Mouse (Mus musculus) regulatory T cell (primary cell): Measurements from ENCODE around the gene Paxip1.

ENCODE experiments used
- in situ Hi-C: fragments of 300-600 bp; cut with MboI, MseI; formaldehyde crosslinking; loops from one replicate; pipeline ENCODE4 v1.15.1; 2025; ENCODE audit warnings: high pct_unique_total_duplicates

Paxip1 gene

DNA sequence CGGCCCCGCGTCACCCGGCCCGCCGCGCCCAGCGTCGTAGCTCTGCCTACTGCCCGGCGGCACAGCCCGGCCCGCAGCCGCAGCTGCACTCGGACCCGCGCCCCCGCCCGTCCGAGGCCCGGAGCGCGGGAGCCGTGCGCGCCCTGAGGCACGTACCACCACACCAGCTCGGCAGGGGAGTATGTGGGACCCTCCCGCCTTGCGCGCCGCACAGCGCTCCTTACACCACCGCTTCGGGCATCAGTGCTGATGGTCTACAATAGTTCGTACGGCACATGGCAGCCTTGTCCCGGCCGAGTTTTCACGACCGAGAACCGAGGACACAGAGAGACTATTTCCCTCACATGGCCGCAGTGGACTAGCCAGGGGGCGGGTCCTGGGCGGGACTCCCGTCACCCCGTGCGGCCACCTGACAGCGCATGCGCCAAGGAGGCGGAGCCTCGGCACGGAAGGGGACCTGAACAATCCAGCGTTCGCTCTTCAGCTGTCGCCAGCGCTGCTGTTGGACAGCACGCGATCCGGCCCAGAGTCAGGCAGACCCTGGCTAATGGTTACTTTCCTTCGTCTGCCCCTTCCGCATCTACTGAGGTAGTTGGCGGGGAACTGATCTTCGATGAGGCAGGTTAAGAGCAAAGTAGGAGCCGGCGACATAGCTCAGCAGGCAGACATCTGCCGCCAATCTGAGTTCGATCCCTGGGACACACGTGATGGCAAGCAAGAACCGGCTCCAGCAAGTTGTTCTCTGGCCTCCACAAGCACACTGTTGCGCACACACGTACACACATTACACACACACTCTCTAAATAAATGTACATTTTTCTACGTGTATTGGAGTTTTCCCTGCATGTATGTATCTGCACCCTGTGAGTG lies at the start of gene Paxip1:
Gene Paxip1, minus strand, starts transcription at position 389 of the 870 bp plus-strand sequence.
- in situ Hi-C loops = loop anchor here (5.0 kb wide), 1 partner anchor 276 kb away; no protein-coding TSS in a partner anchor

DNA sequence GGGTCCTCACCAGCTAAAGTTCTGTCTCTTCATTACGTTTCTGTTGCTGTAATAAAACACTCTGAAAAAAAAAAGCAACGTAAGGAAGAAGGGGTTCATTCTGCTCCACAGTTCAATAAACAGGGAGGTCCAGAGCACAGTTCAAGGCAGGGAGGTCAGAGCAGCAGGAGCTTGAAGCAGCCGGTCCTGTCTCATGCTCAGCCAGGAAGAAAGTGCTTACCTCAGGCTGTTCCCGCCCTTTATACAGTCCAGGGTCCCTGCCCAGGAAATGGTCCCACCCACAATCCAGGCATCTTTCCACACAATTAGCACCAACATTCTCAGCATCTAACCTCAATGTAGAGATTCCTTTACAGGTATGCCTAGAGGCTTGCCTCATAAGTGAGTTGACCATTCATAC lies 46.6 kb upstream of the Paxip1 start:
- in situ Hi-C loops = no loop called here

DNA sequence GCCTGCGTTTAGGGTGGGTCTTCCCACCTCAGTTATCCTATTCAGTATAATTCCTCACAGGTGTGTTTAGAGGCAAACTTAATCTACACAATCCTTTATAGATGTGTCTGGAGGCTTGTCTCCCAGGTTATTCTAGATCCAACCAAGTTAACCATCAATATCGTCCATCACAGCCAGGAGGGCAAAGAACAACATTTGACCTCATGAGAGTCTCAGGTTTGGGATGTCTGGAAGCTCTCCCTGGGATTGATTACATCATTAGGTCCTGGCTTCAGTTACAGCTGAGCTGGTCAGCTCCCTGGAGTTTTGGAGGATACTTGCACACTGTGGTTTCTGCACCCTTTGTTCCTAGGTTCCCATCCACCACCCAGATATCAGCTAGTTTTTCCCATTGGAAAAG lies 43.6 kb upstream of the Paxip1 start:
- in situ Hi-C loops = no loop called here

DNA sequence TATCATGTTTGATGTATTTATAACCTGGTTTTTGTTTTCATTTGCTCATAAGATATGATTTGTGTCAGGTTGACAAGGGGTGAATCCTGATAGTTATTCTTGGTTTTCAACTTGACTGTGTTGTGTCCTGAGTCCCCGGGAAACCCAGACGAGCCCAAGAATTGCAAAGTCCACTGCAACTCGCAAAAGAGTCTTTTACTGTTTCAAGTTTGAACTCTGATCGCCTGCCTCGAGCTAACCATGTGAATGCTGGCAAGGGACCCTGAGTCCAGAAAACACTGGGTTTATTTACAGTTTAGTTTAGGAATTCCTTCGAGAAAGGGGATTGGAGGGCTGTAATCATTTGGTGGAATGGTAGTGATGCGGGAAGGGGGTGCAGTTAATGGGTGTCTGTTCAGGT lies 36.5 kb upstream of the Paxip1 start:
- in situ Hi-C loops = no loop called here

DNA sequence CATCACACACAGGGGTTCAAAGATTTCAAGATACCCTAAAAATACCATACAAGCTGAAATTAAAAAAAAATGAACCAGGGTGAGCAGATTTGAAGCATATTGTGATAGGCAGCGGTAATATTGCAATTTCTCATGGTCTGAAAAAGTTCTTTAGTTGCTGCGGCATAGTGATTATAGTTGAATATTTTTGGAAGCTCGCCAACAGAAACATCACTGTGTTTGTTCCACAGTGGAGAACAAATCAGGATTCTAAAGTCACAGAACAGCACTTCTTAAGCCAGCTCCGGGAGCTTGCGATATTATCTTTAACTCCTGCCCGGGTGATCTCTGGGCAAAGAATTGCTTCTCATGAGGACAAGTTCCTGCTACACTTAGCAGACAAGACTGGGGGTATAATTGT lies 29.7 kb upstream of the Paxip1 start:
- in situ Hi-C loops = no loop called here

- in situ Hi-C loops = no loop called here
Measured at GRCm38 (mm10) chr5:27818840-27819672, 27.6 kb upstream of the Paxip1 start.

DNA sequence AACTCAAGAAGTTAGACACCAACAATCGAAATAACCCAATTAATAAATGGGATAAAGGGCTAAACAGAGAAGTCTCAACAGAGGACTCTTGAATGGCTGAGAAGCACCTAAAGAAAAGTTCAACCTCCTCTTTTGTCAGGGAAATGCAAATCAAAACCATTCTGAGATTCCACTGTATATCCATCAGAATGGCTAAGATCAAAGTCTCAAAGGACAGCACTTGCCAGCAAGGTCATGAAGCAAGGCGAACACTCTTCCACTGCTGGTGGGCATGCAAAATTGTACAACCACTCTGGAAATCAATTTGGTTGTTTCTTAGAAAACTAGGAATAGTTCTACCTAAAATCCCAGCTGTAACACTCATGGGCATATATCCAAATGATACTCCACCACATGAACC lies 22.8 kb upstream of the Paxip1 start:
- in situ Hi-C loops = no loop called here

DNA sequence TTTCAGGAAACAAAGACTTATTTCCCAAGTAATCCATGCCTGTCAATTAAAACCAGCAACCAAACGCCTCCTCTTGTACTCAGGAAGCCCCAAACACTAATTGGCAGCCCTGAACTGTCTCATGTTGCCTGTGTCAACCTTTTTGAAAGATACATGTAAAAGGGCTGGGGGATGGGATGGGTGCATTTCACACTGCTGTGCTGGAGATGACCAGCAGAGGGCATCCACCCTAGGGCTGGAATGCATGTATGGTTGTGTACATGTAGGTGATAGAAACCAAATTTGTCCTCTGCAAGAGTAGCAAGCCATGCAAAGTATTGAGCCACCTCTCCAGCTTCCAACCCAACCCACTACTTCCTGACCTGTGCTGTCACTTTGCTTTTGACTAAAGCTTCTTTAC lies 2.4 kb upstream of the Paxip1 start:
- in situ Hi-C loops = loop anchor here (5.0 kb wide), 1 partner anchor 273 kb away; no protein-coding TSS in a partner anchor

DNA sequence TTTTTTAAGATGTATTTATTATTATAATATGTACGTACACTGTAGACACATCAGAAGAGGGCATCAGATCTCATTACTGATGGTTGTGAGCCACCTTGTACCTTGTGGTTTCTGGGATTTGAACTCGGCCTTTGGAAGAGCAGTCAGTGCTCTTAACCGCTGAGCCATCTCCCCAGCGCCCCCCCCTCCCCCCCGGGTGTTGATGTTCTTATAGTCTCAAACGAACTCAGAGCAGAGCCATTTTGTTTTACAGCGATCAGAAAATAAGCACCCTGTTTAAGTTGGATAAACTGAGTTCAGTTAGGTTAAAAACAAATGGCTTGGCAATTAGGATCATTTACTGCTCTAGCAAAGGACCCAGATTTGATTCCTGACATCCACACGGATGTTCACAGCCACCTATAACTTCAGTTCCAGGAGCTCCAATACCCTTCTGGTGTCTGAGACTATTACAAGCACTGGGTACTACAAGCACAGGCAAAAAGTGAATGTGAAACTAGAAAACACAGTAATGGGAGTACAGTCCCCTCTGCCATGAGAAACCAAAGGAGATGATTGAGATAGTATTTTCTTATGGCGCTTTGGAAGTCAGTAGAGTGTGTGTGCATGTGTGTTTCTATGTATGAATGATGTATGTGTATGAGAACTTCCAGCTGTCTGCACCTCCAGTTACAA lies 1.2 kb upstream of the Paxip1 start:
- in situ Hi-C loops = loop anchor here (5.0 kb wide), 1 partner anchor 275 kb away; no protein-coding TSS in a partner anchor

DNA sequence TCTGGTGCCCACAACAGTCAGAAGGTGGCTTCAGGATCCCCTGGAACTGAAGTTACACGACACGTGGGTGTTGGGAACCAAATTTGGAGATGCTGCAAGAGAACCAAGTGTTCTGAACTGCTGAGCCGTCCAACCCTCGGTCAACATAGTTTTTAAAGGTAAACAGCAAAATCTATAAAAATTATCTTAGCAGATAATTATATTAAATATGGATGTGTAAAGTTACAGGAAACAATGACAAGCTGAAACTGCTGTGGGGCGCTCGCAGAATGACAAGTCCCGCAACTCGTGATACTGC lies 631 bp upstream of the Paxip1 start:
- in situ Hi-C loops = loop anchor here (5.0 kb wide), 1 partner anchor 275 kb away; no protein-coding TSS in a partner anchor

DNA sequence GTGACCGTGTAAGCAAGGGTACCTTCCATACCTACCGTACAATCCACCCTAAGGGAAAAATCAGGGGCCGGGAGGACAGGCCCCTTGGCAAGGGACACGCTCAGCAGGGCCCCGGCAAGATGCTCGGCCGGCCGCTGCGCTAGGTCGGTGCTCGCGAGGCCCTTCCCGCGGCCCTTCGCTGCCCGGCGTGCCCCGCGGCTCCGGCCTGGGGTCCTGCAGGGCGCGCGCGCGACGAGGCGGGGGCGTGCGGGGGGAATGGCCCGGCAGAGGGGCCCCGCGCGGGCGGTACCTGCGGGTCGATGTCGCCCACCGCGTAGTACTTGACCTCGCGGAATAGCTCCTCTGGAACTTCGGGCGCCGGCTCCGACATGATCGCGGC lies 592 bp downstream of the Paxip1 start:
- in situ Hi-C loops = loop anchor here (5.0 kb wide), 1 partner anchor 276 kb away; no protein-coding TSS in a partner anchor

GRCm38 (mm10) chr5:27790086-27790909 lies 1.2 kb downstream of the Paxip1 start:
- in situ Hi-C loops = loop anchor here (5.0 kb wide), 1 partner anchor 277 kb away; no protein-coding TSS in a partner anchor

DNA sequence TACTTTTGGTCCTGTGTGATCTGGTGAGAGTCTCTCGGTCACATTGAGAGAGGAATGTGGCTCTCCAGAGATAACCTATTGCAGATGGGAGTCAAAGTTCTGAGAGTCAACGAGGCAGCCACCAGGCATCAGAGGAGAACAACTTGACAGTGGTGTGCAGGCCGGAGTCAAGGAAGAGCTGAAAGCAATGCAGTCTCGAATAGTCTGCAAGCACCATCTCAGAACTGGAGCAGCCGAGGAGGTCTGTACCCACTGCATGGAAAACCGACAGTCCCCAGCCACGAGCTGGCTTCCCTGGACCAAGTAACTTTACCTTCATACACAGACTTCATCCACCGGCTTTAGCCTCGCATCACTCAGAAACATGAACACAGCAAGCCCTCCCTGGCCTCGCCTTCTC lies 1.9 kb downstream of the Paxip1 start:
- in situ Hi-C loops = no loop called here

DNA sequence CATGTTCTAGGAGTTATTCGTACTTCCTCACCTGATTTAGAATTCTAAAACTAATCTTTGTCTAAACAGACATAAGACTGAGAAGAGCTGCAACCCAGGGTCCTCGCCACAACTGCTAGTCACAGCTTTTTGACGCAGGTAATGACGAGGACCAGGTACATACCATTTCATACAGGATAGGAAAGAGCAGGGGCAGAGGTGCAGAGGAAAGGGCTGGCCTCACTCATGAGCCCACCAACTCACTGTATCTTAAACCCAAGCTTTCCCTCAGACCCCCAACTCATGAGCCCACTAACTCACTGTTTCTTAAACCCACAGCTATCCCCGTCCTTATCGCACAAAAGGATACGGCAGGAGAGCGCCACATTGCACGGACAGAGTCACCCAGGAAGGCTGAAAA lies 8.1 kb downstream of the Paxip1 start:
- in situ Hi-C loops = no loop called here

GRCm38 (mm10) chr5:27767948-27768347 lies 23.5 kb downstream of the Paxip1 start:
- in situ Hi-C loops = no loop called here

- in situ Hi-C loops = no loop called here
Measured at GRCm38 (mm10) chr5:27765780-27766179, 25.7 kb downstream of the Paxip1 start.

- in situ Hi-C loops = no loop called here
Measured at GRCm38 (mm10) chr5:27744944-27745343, 46.5 kb downstream of the Paxip1 start.

DNA sequence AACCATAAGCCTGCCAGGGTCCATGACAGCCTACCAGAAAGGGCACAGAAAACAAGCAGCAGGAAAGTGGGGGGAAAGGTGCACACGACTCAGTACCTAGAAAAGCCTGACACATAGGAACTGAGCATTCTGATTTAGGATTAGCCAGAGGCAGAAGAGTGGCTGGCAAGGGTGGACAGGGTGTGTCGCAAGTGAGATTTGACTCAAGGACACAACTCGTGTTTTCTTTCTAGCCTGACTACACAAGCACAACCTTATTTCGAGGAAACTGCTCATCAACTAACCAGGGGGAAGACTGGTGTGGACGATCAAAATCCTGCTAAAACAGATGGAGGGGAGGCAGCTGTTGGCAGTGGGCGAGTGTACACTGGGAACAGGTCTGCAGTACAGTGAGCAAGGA lies 52.3 kb downstream of the Paxip1 start:
- in situ Hi-C loops = no loop called here

DNA sequence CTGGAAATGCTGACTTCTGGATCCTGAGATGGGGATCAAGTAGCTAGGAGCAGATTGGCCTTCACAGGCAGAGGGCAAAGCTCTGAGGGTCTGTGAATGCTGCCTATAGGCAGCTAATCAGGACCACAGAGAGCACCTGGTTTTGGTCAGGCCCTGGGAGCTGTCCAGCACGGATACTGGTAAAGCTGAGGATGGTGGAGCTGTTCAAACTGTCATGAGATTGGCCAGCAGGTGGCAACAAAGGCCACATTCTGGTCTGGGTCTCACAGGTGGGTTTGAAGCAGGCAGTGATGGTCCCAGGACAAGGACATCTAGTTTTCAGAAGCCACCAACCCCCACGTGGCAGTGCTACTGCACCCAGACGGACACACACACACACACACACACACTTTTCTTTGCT lies 54.3 kb downstream of the Paxip1 start:
- in situ Hi-C loops = no loop called here

DNA sequence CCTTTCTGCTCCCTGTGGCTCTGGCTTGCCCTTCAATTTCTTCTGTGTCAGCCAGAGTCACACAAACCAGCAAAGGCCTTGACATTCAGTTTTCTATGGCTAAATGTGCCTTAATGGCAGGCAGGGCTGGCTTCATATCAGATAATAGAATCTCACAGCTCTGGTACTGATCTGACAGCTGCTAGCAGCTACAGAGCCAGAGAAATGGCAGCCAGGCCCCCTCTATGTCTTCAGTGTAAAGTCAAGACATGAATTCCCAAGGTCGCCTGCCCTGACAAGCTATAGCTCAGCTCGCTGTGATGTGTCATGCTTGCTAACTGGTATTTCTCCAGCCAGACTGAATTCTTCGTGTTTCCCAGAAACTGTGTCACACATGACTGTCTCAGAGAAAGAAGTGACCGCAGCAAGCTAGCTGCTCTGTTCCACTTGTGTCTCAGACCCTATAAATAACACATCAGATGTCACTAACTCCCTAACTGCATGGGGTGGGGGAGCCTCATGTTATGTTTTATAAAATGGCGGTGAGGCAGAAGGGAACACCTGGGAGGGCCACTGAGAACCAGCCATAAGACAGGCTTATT lies 59.1 kb downstream of the Paxip1 start:
- in situ Hi-C loops = no loop called here

GRCm38 (mm10) chr5:27731392-27731791 lies 60.1 kb downstream of the Paxip1 start:
- in situ Hi-C loops = no loop called here
